Comparison of ENCODE assay signal across 22 mouse cellular contexts in the genomic region with DNA sequence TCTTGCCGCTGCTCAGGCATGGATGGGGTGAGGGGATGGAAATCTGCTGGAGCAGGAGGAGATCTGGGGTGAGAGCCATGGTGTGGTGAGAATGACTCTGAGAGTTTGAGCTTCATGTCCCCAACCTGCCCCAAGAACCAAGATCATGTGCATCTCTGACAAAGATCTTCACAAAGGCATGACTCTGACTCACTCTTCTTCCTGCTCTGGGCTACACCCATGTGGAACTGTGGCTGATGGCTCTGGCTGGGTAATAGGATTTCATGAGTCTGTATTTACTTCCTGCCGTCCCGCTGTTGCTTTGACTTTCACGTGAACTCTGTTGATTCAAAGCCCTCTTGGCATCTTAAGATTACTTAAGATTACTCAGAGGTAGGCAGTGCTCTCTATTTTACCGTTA.
DNase-seq lines count a peak whose midpoint lies in the region; ATAC-seq and TF ChIP-seq lines count a peak whose summit lies in the region.
"Had no signal": no experiment of that assay in that cellular context is flagged by ENCODE, and none has a peak within 500 bp of the region (broad histone marks: within the 10 kb centered on the region; RNA-seq: fewer than 3 reads in every experiment).

No protein-coding gene starts in this region.

- H3K4me2 ChIP-seq in lung, postnatal 0 days (replicated peaks; ENCODE audit: low read depth, low read length): no peak overlapping the region
- H3K4me2 ChIP-seq in liver, embryonic 12.5 days: no peak overlapping the region
- H3K4me2 ChIP-seq in forebrain, embryonic 14.5 days (ENCODE audit: low read length): no peak overlapping the region
- H3K4me2 ChIP-seq in forebrain, embryonic 11.5 days (ENCODE audit: low read depth, low read length, severe bottlenecking): no peak overlapping the region
- H3K4me2 ChIP-seq: embryonic facial prominence, embryonic 15.5 days; kidney, embryonic 15.5 days; neural tube, embryonic 15.5 days had no signal

- CTCF ChIA-PET in Patski (lab: Charles Lee): no interaction called here

- POLR2A ChIA-PET in Patski (lab: Charles Lee): no interaction called here

- no peaks in the 10 kb centered on the region for H3K27me3 ChIP-seq in lung, postnatal 0 days (replicated peaks; ENCODE audit: insufficient read depth, low read length)
- H3K27me3 ChIP-seq in Patski: no peaks in the 10 kb centered on the region
- H3K27me3 ChIP-seq in liver, embryonic 12.5 days (replicated peaks): 0 out of 2 replicates have a peak, but pooled peaks cover 3% of the 10 kb centered on the region
- H3K27me3 ChIP-seq in forebrain, embryonic 14.5 days (replicated peaks; ENCODE audit: control insufficient read depth, insufficient read depth, low read length): no peaks in the 10 kb centered on the region
- H3K27me3 ChIP-seq in forebrain, embryonic 11.5 days (ENCODE audit: control insufficient read depth, insufficient read depth, low read length): no peaks in the 10 kb centered on the region
- H3K27me3 ChIP-seq: embryonic facial prominence, embryonic 15.5 days; kidney, embryonic 15.5 days; neural tube, embryonic 15.5 days had no signal

- no peaks in the 10 kb centered on the region for H3K4me1 ChIP-seq in lung, postnatal 0 days (ENCODE audit: insufficient read depth, low read depth, low read length)
- no peaks in the 10 kb centered on the region for H3K4me1 ChIP-seq in liver, embryonic 12.5 days
- H3K4me1 ChIP-seq in forebrain, embryonic 14.5 days (ENCODE audit: control insufficient read depth, insufficient read depth, low read length): no peaks in the 10 kb centered on the region
- H3K4me1 ChIP-seq in forebrain, embryonic 11.5 days (replicated peaks; ENCODE audit: control insufficient read depth, insufficient read depth, low read length): no peaks in the 10 kb centered on the region
- H3K4me1 ChIP-seq: neural tube, embryonic 15.5 days had no signal

- H3K9me3 ChIP-seq in lung, postnatal 0 days (ENCODE audit: low read length): no peaks in the 10 kb centered on the region
- no peaks in the 10 kb centered on the region for H3K9me3 ChIP-seq in liver, embryonic 12.5 days (replicated peaks)
- H3K9me3 ChIP-seq in forebrain, embryonic 14.5 days (replicated peaks; ENCODE audit: control insufficient read depth, low read length): no peaks in the 10 kb centered on the region
- no peaks in the 10 kb centered on the region for H3K9me3 ChIP-seq in forebrain, embryonic 11.5 days (ENCODE audit: control insufficient read depth, low read length)
- H3K9me3 ChIP-seq: embryonic facial prominence, embryonic 15.5 days; hindbrain, embryonic 10.5 days; kidney, embryonic 15.5 days; neural tube, embryonic 15.5 days had no signal

- no peak overlapping the region for H3K27ac ChIP-seq in lung, postnatal 0 days (ENCODE audit: low read length)
- H3K27ac ChIP-seq in liver, embryonic 12.5 days: no peak overlapping the region
- H3K27ac ChIP-seq in forebrain, embryonic 14.5 days (ENCODE audit: low read depth, low read length): no peak overlapping the region
- H3K27ac ChIP-seq in forebrain, embryonic 11.5 days (ENCODE audit: low read depth, low read length): no peak overlapping the region
- H3K27ac ChIP-seq: embryonic facial prominence, embryonic 15.5 days; hindbrain, embryonic 10.5 days; kidney, embryonic 15.5 days; neural tube, embryonic 15.5 days had no signal

- H3K9ac ChIP-seq in lung, postnatal 0 days (replicated peaks; ENCODE audit: low read depth): no peak overlapping the region
- H3K9ac ChIP-seq in liver, embryonic 12.5 days: no peak overlapping the region
- H3K9ac ChIP-seq in forebrain, embryonic 14.5 days (ENCODE audit: low read length): no peak overlapping the region
- no peak overlapping the region for H3K9ac ChIP-seq in forebrain, embryonic 11.5 days (ENCODE audit: low read length)
- H3K9ac ChIP-seq: embryonic facial prominence, embryonic 15.5 days; kidney, embryonic 15.5 days; neural tube, embryonic 15.5 days had no signal

- no peak for TF ChIP-seq CTCF in lung, postnatal 0 days (IDR thresholded peaks at IDR 0.05)
- TF ChIP-seq CTCF in Patski (IDR thresholded peaks at IDR 0.05): no peak

- H3K36me3 ChIP-seq in lung, postnatal 0 days (ENCODE audit: insufficient read depth, low read length): no peaks in the 10 kb centered on the region
- H3K36me3 ChIP-seq in liver, embryonic 12.5 days: no peaks in the 10 kb centered on the region
- no peaks in the 10 kb centered on the region for H3K36me3 ChIP-seq in forebrain, embryonic 14.5 days (ENCODE audit: control insufficient read depth, insufficient read depth, low read length)
- H3K36me3 ChIP-seq in forebrain, embryonic 11.5 days (ENCODE audit: control insufficient read depth, insufficient read depth, low read length): no peaks in the 10 kb centered on the region
- H3K36me3 ChIP-seq: embryonic facial prominence, embryonic 15.5 days; G1E; hindbrain, embryonic 10.5 days; kidney, embryonic 15.5 days; neural tube, embryonic 15.5 days had no signal

- in situ Hi-C loops in Patski (cut with MboI; ENCODE audit: low pct_unique_long_range_greater_than_20kb): loop anchor here (5.0 kb wide), 1 partner anchor 151 kb away; a partner anchor contains a TSS

- WGBS in lung, postnatal 0 days: 50% methylated on average over 5 of the region's 5 CpGs
- WGBS in liver, embryonic 12.5 days (ENCODE audit: insufficient replicate concordance): 54% methylated on average over 5 of the region's 5 CpGs
- WGBS in forebrain, embryonic 14.5 days: 89% methylated on average over 5 of the region's 5 CpGs
- 86% methylated on average over 5 of the region's 5 CpGs for WGBS in forebrain, embryonic 11.5 days

- peak; percentile 59 for DNase-seq in lung, postnatal 0 days (ENCODE audit: low spot score)
- DNase-seq in lung, postnatal 4 days: no peak
- peak; percentile 69 for DNase-seq in Patski (ENCODE audit: low read depth, low spot score)
- DNase-seq in natural killer cell, adult 2 months (ENCODE audit: low spot score in 2 of 2): peak; percentile 36 to 44
- DNase-seq in forebrain, embryonic 14.5 days (ENCODE audit: low spot score): no peak
- no peak for DNase-seq in forebrain, embryonic 11.5 days (ENCODE audit: low spot score)
- DNase-seq: adrenal gland, postnatal 36 days; B cell, adult 2 months; cerebellum, postnatal 10 days; embryo, embryonic 11 days; heart, adult 18-20 months; left cerebral cortex, postnatal 4 days; lung, adult 2 months; thymus, postnatal 4 days had no signal

- TF ChIP-seq EP300 in lung, postnatal 0 days (IDR thresholded peaks at IDR 0.05): peak; percentile 57

- no peak overlapping the region for H3K4me3 ChIP-seq in lung, postnatal 0 days (ENCODE audit: low read depth, low read length)
- H3K4me3 ChIP-seq in liver, embryonic 12.5 days: no peak overlapping the region
- no peak overlapping the region for H3K4me3 ChIP-seq in forebrain, embryonic 14.5 days (ENCODE audit: low read depth, low read length)
- H3K4me3 ChIP-seq in forebrain, embryonic 11.5 days (ENCODE audit: low read depth, low read length): no peak overlapping the region
- H3K4me3 ChIP-seq: embryonic facial prominence, embryonic 15.5 days; hindbrain, embryonic 10.5 days; kidney, embryonic 15.5 days; neural tube, embryonic 15.5 days had no signal

- peak; percentile 80 for ATAC-seq in lung, postnatal 0 days
- ATAC-seq in Patski: peak; percentile 37
- peak; percentile 61 for ATAC-seq in granulocyte monocyte progenitor cell, adult 5-6 weeks (replicated peaks; ENCODE audit: poor library complexity, severe bottlenecking)
- ATAC-seq in liver, embryonic 12.5 days: no peak
- ATAC-seq in forebrain, embryonic 14.5 days: no peak
- no peak for ATAC-seq in forebrain, embryonic 11.5 days (replicated peaks; ENCODE audit: low FRiP score)
- ATAC-seq: forebrain, embryonic 16.5 days had no signal

Comparison
In these comparisons a context has a peak if more than half of its experiments do, and no peak if none do; other contexts are left out.
1. DNase-seq: peak in lung, postnatal 0 days (single experiment), Patski (single experiment) and natural killer cell, adult 2 months (2 of 2); none in lung, postnatal 4 days (0 of 2), forebrain, embryonic 14.5 days (single experiment) and forebrain, embryonic 11.5 days (single experiment).
2. ATAC-seq: peak in lung, postnatal 0 days (single experiment), Patski (single experiment) and granulocyte monocyte progenitor cell, adult 5-6 weeks (single experiment); none in liver, embryonic 12.5 days (single experiment), forebrain, embryonic 14.5 days (single experiment) and forebrain, embryonic 11.5 days (single experiment).